In the genomic region with DNA sequence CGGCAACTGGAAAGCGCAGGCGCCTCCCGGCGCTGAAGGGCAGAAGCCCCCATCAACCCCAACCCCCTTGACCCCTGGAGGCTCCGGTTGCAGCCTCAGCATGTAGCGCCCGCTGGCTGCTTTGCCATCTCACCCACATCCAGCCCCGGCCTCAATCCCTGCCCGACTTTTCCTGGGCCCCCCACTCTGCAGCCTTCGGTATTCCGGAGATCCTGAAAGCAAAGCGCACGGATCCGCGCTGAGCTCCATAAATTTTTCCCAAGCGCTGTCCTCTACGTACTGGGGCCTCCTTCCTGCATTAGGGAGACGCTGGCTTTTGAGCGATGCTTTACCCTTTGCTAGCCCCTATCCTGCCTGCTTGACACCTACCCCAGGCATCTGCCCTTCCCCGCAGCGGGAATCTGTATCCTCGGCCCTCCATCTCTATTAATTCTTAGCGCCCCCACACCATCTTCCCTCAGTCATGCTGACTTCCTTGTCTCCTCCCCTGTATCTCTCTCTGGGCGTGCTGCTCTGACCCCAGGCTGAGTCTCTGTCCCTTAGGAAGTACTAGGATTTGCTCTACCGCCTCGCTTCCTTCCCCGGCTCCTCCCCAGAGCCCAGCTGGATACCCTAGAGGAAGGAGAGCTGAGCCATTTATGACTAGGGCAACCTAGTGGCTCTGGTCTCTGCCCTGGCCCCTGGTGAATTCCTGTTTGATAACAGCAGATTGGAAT, we compare ENCODE assay signal across 10 mouse cellular contexts. TPM values are rescaled to one million over a fixed set of nuclear protein-coding genes. Genes with fewer than 3 reads are reported as not detected.
DNase-seq lines count a peak whose midpoint lies in the region; ATAC-seq and TF ChIP-seq lines count a peak whose summit lies in the region.
"Had no signal": no experiment of that assay in that cellular context is flagged by ENCODE, and none has a peak within 500 bp of the region (broad histone marks: within the 10 kb centered on the region; RNA-seq: fewer than 3 reads in every experiment).

No protein-coding gene starts in this region.

- H3K27ac ChIP-seq in spleen, adult 2 months (ENCODE audit: insufficient read depth, low read length) = no peak overlapping the region
- H3K27ac ChIP-seq in hindbrain, embryonic 15.5 days (replicated peaks) = peak overlapping the region; percentile 82
- H3K27ac ChIP-seq in liver, embryonic 13.5 days = no peak overlapping the region
- H3K27ac ChIP-seq in stomach, postnatal 0 days (replicated peaks) = peak overlapping the region; percentile 70

- no peak for TF ChIP-seq CTCF in spleen, adult 2 months (IDR thresholded peaks at IDR 0.05; ENCODE audit: extremely low read depth, insufficient read depth, insufficient read length, insufficient replicate concordance)
- no peak for TF ChIP-seq CTCF in stomach, postnatal 0 days (IDR thresholded peaks at IDR 0.05; ENCODE audit: low read depth)

- H3K27me3 ChIP-seq in spleen, adult 2 months (ENCODE audit: control insufficient read depth, insufficient read depth, low read length) = peaks cover 13% of the 10 kb centered on the region
- H3K27me3 ChIP-seq in hindbrain, embryonic 15.5 days = peaks cover 16% of the 10 kb centered on the region
- H3K27me3 ChIP-seq in liver, embryonic 13.5 days = peaks cover 100% of the 10 kb centered on the region
- no peaks in the 10 kb centered on the region for H3K27me3 ChIP-seq in stomach, postnatal 0 days (ENCODE audit: control insufficient read depth, insufficient read depth, low read length)

- no peaks in the 10 kb centered on the region for H3K36me3 ChIP-seq in spleen, adult 2 months (ENCODE audit: control insufficient read depth, insufficient read depth, low read length)
- no peaks in the 10 kb centered on the region for H3K36me3 ChIP-seq in hindbrain, embryonic 15.5 days
- H3K36me3 ChIP-seq in liver, embryonic 13.5 days = no peaks in the 10 kb centered on the region
- H3K36me3 ChIP-seq in stomach, postnatal 0 days (ENCODE audit: control insufficient read depth, insufficient read depth, low read length) = no peaks in the 10 kb centered on the region

- TF ChIP-seq EP300 in stomach, postnatal 0 days (optimal IDR thresholded peaks at IDR 0.05) = no peak

- H3K9ac ChIP-seq in hindbrain, embryonic 15.5 days = peak overlapping the region; percentile 49
- H3K9ac ChIP-seq in liver, embryonic 13.5 days = 0 out of 2 replicates have a peak overlapping the region, but pooled peaks have one; percentile 17
- H3K9ac ChIP-seq in stomach, postnatal 0 days (ENCODE audit: low read length) = peak overlapping the region; percentile 69

- whole genome bisulfite sequencing in spleen, adult 2 months = 4% methylated on average over 28 of the region's 28 CpGs
- WGBS in hindbrain, embryonic 15.5 days = under 1% methylated on average over 28 of the region's 28 CpGs
- WGBS in liver, embryonic 13.5 days (ENCODE audit: insufficient replicate concordance) = 2% methylated on average over 28 of the region's 28 CpGs
- WGBS in stomach, postnatal 0 days = 3% methylated on average over 22 of the region's 28 CpGs

- TF ChIP-seq POLR2A in spleen, adult 2 months (IDR thresholded peaks at IDR 0.05; ENCODE audit: low read depth, low read length) = no peak

- H3K9me3 ChIP-seq in hindbrain, embryonic 15.5 days = no peaks in the 10 kb centered on the region
- no peaks in the 10 kb centered on the region for H3K9me3 ChIP-seq in liver, embryonic 13.5 days (replicated peaks)
- no peaks in the 10 kb centered on the region for H3K9me3 ChIP-seq in stomach, postnatal 0 days (ENCODE audit: control insufficient read depth, low read length)

- H3K4me2 ChIP-seq in hindbrain, embryonic 15.5 days = peak overlapping the region; percentile 97
- peak overlapping the region; percentile 61 for H3K4me2 ChIP-seq in liver, embryonic 13.5 days
- H3K4me2 ChIP-seq in stomach, postnatal 0 days (replicated peaks; ENCODE audit: low read depth) = peak overlapping the region; percentile 82

- H3K4me3 ChIP-seq in spleen, adult 2 months (ENCODE audit: extremely low read depth, insufficient read depth, insufficient read length) = peak overlapping the region; percentile 33; the same call in 1 of the 2 replicates
- H3K4me3 ChIP-seq in hindbrain, embryonic 15.5 days = peak overlapping the region; percentile 52
- H3K4me3 ChIP-seq in liver, embryonic 13.5 days (replicated peaks) = peak overlapping the region; percentile 51
- peak overlapping the region; percentile 55 for H3K4me3 ChIP-seq in stomach, postnatal 0 days (ENCODE audit: low read depth, low read length)

- peak; percentile 20 for ATAC-seq in hindbrain, embryonic 15.5 days (ENCODE audit: low FRiP score, low read depth)
- no peak for ATAC-seq in liver, embryonic 13.5 days (ENCODE audit: low read depth)
- ATAC-seq in stomach, postnatal 0 days (ENCODE audit: low FRiP score, low TSS enrichment) = no peak
- no peak for ATAC-seq in megakaryocyte progenitor cell, adult 5-6 weeks (replicated peaks; ENCODE audit: poor library complexity)
- no peak for ATAC-seq in erythroblast, adult 5-6 weeks (replicated peaks; ENCODE audit: low FRiP score, poor library complexity, severe bottlenecking)

- H3K4me1 ChIP-seq in spleen, adult 2 months (ENCODE audit: control insufficient read depth, insufficient read depth, insufficient read length) = no peaks in the 10 kb centered on the region; the same call in 1 of the 2 replicates
- peaks cover 61% of the 10 kb centered on the region for H3K4me1 ChIP-seq in hindbrain, embryonic 15.5 days (replicated peaks)
- H3K4me1 ChIP-seq in liver, embryonic 13.5 days (replicated peaks) = peaks cover 6% of the 10 kb centered on the region; the same call in 1 of the 2 replicates
- 0 out of 2 replicates have a peak, but pooled peaks cover 2% of the 10 kb centered on the region for H3K4me1 ChIP-seq in stomach, postnatal 0 days (replicated peaks; ENCODE audit: control insufficient read depth, insufficient read depth)

- no peak for DNase-seq in spleen, adult 2 months (ENCODE audit: low read depth in 1 of 2, low spot score in 2 of 2)
- no peak for DNase-seq in spleen, postnatal 4 days (ENCODE audit: low spot score in 2 of 2)
- DNase-seq in embryo, embryonic 10.5 days (ENCODE audit: low spot score) = peak; percentile 62
- no peak for DNase-seq in liver, embryonic 13.5 days
- no peak for DNase-seq in stomach, postnatal 0 days (ENCODE audit: low spot score)

RNA-seq across cellular contexts. Expression of a gene that starts 7.4 kb away (rescaled TPM):
- polyA plus RNA-seq in spleen, adult 2 months (2012; rRNA removed) = 14.3 and 21.2 TPM in 2 replicates
- polyA plus RNA-seq in hindbrain, embryonic 15.5 days (2015; fragmentation: Nextera tagmentation; extraction: Ambion mirVana) = 22.4 and 25.0 TPM in 2 replicates
- polyA plus RNA-seq in liver, embryonic 13.5 days (2015; fragmentation: Nextera tagmentation; extraction: Ambion mirVana) = 10.3 and 10.7 TPM in 2 replicates
- polyA plus RNA-seq in stomach, postnatal 0 days (2015; fragmentation: Nextera tagmentation; extraction: Ambion mirVana) = 28.8 and 30.0 TPM in 2 replicates
- not detected in 2 replicates for total RNA-seq in megakaryocyte progenitor cell, adult 5-6 weeks (2015)
- total RNA-seq in megakaryocyte progenitor cell, adult 5-6 weeks (2017) = not detected in 2 replicates
- not detected in 2 replicates for total RNA-seq in erythroblast, adult 5-6 weeks (2015; ENCODE audit: low replicate concordance)
- 1.7 TPM in 1 of 2 replicates, not detected in the other for total RNA-seq in erythroblast, adult 5-6 weeks (2017; ENCODE audit: low replicate concordance)
- total RNA-seq: common myeloid progenitor, adult 5-6 weeks; neutrophil, adult 5-6 weeks had no signal

RNA-seq across cellular contexts. Expression of a gene that starts 22.4 kb away (rescaled TPM):
- 40.5 and 49.3 TPM in 2 replicates for polyA plus RNA-seq in spleen, adult 2 months (2012; rRNA removed)
- polyA plus RNA-seq in hindbrain, embryonic 15.5 days (2015; fragmentation: Nextera tagmentation; extraction: Ambion mirVana) = 1.1 and 1.7 TPM in 2 replicates
- polyA plus RNA-seq in liver, embryonic 13.5 days (2015; fragmentation: Nextera tagmentation; extraction: Ambion mirVana) = 5.0 and 5.1 TPM in 2 replicates
- 223 and 291 TPM in 2 replicates for polyA plus RNA-seq in stomach, postnatal 0 days (2015; fragmentation: Nextera tagmentation; extraction: Ambion mirVana)
- total RNA-seq in megakaryocyte progenitor cell, adult 5-6 weeks (2015) = not detected in 2 replicates
- not detected in 2 replicates for total RNA-seq in megakaryocyte progenitor cell, adult 5-6 weeks (2017)
- not detected in 2 replicates for total RNA-seq in erythroblast, adult 5-6 weeks (2015; ENCODE audit: low replicate concordance)
- total RNA-seq in erythroblast, adult 5-6 weeks (2017; ENCODE audit: low replicate concordance) = not detected in 2 replicates
- total RNA-seq: common myeloid progenitor, adult 5-6 weeks; neutrophil, adult 5-6 weeks had no signal

RNA-seq across cellular contexts. Expression of a gene that starts 53.2 kb away (rescaled TPM):
- polyA plus RNA-seq in spleen, adult 2 months (2012; rRNA removed) = 85.1 and 101 TPM in 2 replicates
- polyA plus RNA-seq in hindbrain, embryonic 15.5 days (2015; fragmentation: Nextera tagmentation; extraction: Ambion mirVana) = 73.8 and 79.0 TPM in 2 replicates
- 37.1 and 41.7 TPM in 2 replicates for polyA plus RNA-seq in liver, embryonic 13.5 days (2015; fragmentation: Nextera tagmentation; extraction: Ambion mirVana)
- 85.2 and 98.6 TPM in 2 replicates for polyA plus RNA-seq in stomach, postnatal 0 days (2015; fragmentation: Nextera tagmentation; extraction: Ambion mirVana)
- 65.8 and 74.1 TPM in 2 replicates for total RNA-seq in megakaryocyte progenitor cell, adult 5-6 weeks (2015)
- total RNA-seq in megakaryocyte progenitor cell, adult 5-6 weeks (2017) = 87.0 and 98.6 TPM in 2 replicates
- 2.9 and 14.4 TPM in 2 replicates for total RNA-seq in erythroblast, adult 5-6 weeks (2015; ENCODE audit: low replicate concordance)
- 6.1 and 20.1 TPM in 2 replicates for total RNA-seq in erythroblast, adult 5-6 weeks (2017; ENCODE audit: low replicate concordance)

Comparison
In these comparisons a context has a peak if more than half of its experiments do, and no peak if none do; other contexts are left out.
1. H3K27ac ChIP-seq: peak in hindbrain, embryonic 15.5 days (single experiment) and stomach, postnatal 0 days (single experiment); none in spleen, adult 2 months (single experiment) and liver, embryonic 13.5 days (single experiment).
2. H3K9ac ChIP-seq: peak in every context shown above with its lines; median percentile 69 in stomach, postnatal 0 days; 49 in hindbrain, embryonic 15.5 days; 17 in liver, embryonic 13.5 days.
3. Peak in every context shown above with its lines, with median percentiles within 50 percentile points of each other: H3K4me3 ChIP-seq and H3K4me2 ChIP-seq.